Mouse (Mus musculus): ENCODE measurements at regions not wholly inside any gene's neighbourhood (a gene's known extent, or its start where the extent isn't known, plus 50 kb on each side); places are given as distances from the start of the nearest gene placed in this dataset.

DNA sequence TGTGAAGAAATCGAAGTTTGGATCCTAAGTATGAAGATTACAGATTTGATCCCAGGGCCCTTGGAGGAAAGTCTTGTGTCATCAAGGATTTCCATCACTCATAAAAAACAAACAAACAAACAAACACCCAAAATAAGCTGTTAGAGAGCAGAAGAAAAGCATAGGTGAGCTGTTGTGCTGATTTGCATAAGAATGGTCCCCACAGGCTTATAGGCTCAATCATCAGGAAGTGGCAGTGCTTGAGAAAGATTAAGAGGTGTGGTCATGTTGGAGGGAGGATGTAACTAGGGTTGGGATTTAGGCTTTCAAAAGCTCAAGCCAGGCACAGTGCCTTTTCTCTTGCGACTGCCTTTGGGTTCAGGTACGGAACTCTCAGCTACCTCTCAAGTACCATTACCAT, 205.1 kb downstream of the Gm10260 start:
- no peak for TF ChIP-seq CTCF (IDR thresholded peaks at IDR 0.05; ENCODE audit: control insufficient read depth, insufficient read depth, insufficient read length)
- no peak for TF ChIP-seq MYOG (IDR thresholded peaks at IDR 0.05; ENCODE audit: control insufficient read depth, extremely low read depth, insufficient read length)

Data from C2C12 (cell line).